Mouse (Mus musculus) midbrain, embryonic 12.5 days (tissue): ENCODE data around the gene Sorcs2. TPM values are rescaled to one million over a fixed set of nuclear protein-coding genes. Genes with fewer than 3 reads are reported as not detected.

ENCODE experiments used
- ATAC-seq: fragments of 200-750 bp; cut with Nextera tagmentation; 2 replicates; pipeline ENCODE4 v1.8.0; 2017; ENCODE audit warnings: low read depth, moderate TSS enrichment, moderate library complexity; ENCODE audit not compliant: low FRiP score
- H3K27ac ChIP-seq: fragments of 300-500 bp; sonication (generic); replicated peaks from 2 replicates; pipeline ENCODE4 v1.5.1; 2016; ENCODE audit warnings: mild to moderate bottlenecking
- H3K27me3 ChIP-seq: fragments of 300-500 bp; sonication (generic); 2 replicates; pipeline ENCODE4 v1.6.1; 2016; ENCODE audit warnings: mild to moderate bottlenecking
- H3K36me3 ChIP-seq: fragments of 300-500 bp; sonication (generic); 2 replicates; pipeline ENCODE4 v1.6.1; 2016
- H3K4me1 ChIP-seq: fragments of 300-500 bp; sonication (generic); 2 replicates; pipeline ENCODE4 v1.6.1; 2016
- H3K4me2 ChIP-seq: fragments of 300-500 bp; sonication (generic); replicated peaks from 2 replicates; pipeline ENCODE4 v1.6.1; 2016; ENCODE audit warnings: mild to moderate bottlenecking, moderate library complexity
- H3K4me3 ChIP-seq: fragments of 300-500 bp; sonication (generic); 2 replicates; pipeline ENCODE4 v1.5.1; 2016; ENCODE audit warnings: mild to moderate bottlenecking
- H3K9ac ChIP-seq: fragments of 300-500 bp; sonication (generic); replicated peaks from 2 replicates; pipeline ENCODE4 v1.6.1; 2016; ENCODE audit warnings: mild to moderate bottlenecking, moderate library complexity
- H3K9me3 ChIP-seq: fragments of 300-500 bp; sonication (generic); 2 replicates; pipeline ENCODE4 v1.6.1; 2016; ENCODE audit warnings: mild to moderate bottlenecking
- WGBS: fragments of 180-500 bp; shearing (Covaris S2); methylation state at CpG from one replicate; pipeline ENCODE4 v1.1.7; 2016; 5-methylcytosine and 5-hydroxymethylcytosine counted together
- polyA plus RNA-seq: library from polyadenylated mRNA; unstranded; fragments of >200 nt; fragmentation: Nextera tagmentation; extraction: Ambion mirVana; gene quantifications from 2 replicates; pipeline ENCODE4 v1.2.1, GENCODE M21; 2016

Sorcs2 gene
- polyA plus RNA-seq, 1 experiment from 2014 or later: 13.2 TPM

DNA sequence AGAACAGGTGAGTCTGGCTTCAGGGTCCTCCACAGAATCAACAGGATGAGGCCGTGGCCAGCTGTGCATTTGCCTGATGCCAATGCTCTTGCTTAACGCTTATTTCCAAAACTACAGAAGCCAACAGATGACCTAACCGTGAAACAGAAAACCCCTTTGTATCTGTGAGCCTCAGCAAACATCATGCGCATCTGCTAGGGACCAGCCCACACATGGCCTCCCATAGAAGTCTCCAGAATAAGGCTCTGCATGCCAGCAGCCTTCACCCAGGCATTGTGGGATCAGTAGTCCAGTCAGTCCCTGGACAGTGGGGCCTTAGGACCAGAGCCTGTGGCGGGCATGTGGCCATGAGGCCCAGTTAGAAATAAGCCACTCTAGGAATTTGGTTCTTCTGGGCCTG lies 194.5 kb downstream of the Sorcs2 start:
- no peaks in the 10 kb centered on the region for H3K27me3 ChIP-seq
- H3K4me2 ChIP-seq: no peak overlapping the region
- H3K9ac ChIP-seq: no peak overlapping the region
- no peaks in the 10 kb centered on the region for H3K9me3 ChIP-seq
- H3K4me1 ChIP-seq: no peaks in the 10 kb centered on the region
- H3K4me3 ChIP-seq: no peak overlapping the region
- ATAC-seq: no peak
- WGBS: 88% methylated on average over 5 of the region's 5 CpGs
- no peaks in the 10 kb centered on the region for H3K36me3 ChIP-seq
- no peak overlapping the region for H3K27ac ChIP-seq

DNA sequence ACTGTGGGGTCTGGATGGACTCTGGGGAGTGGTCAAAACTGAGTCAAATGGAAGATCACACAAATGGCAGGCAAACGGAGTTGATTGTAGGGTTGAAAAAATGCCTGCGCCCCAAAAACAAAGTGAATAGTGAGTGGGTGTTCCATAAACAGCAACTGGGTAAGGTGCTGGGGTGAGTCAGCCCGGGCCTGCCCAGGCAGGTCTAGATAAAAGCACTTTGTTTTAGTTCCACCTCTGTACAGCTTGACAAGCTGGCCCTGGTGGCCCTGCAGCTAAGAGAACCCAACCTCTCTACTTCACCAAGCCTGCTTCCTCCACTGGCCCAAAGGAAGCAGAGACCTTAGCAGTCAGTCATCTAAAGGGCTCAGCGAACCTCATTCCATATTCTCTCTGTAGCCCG lies 195.2 kb downstream of the Sorcs2 start:
- Histone ChIP-seq H3K9ac (no peak overlapping the region), H3K9me3 (no peaks in the 10 kb centered on the region)

DNA sequence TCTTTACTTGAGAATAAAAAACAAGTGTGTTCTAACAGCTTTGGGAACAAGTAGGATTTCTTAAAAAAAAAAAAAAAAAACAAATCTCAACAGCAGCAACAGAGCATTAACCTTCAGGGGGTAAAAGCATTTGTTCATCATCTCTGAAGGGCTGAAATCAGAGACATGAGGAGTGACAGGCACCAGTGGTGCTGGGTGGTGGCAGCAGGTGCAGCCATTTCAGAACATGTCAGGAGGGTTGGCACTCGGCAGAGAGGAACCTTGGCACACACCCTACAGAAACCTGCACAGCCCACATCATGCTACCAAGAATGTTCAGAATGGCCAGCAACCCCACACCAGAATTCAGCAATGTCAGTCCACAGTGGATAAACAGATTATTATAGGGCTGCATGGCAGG lies 198.4 kb downstream of the Sorcs2 start:
- WGBS: 85% methylated on average over 1 of the region's 1 CpGs
- H3K36me3 ChIP-seq: no peaks in the 10 kb centered on the region
- H3K9ac ChIP-seq: no peak overlapping the region
- H3K9me3 ChIP-seq: no peaks in the 10 kb centered on the region
- ATAC-seq: no peak
- H3K27me3 ChIP-seq: no peaks in the 10 kb centered on the region
- H3K27ac ChIP-seq: no peak overlapping the region
- H3K4me1 ChIP-seq: peaks cover 6% of the 10 kb centered on the region
- no peak overlapping the region for H3K4me3 ChIP-seq
- H3K4me2 ChIP-seq: no peak overlapping the region

More for the DNA sequence above, 195.2 kb downstream of the Sorcs2 start:
- 85% methylated on average over 5 of the region's 5 CpGs for WGBS
- Histone ChIP-seq H3K36me3 (no peaks in the 10 kb centered on the region), H3K4me3 (no peak overlapping the region), H3K4me1 (no peaks in the 10 kb centered on the region), H3K27me3 (no peaks in the 10 kb centered on the region), H3K27ac (no peak overlapping the region), H3K4me2 (no peak overlapping the region)
- ATAC-seq: no peak

DNA sequence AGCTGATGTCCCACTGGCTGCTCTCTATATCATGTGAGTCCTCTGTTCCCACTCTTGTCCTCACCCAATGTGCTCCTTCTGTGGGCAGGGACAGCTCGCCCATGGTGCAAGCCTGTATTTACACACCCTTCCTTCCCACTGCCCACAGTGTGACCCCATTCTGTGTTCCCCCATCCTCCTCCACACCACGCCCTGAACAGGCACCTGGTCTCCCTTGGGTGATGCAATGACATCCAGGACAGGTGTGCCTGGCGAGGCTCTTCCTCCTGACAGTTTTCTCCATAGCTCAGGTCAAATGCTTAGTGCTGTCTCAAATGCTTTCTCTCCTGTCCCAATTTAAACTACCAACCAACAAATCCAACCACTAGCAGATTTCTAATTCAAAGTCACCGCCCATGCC lies 202.5 kb downstream of the Sorcs2 start:
- no peaks in the 10 kb centered on the region for H3K27me3 ChIP-seq
- no peak overlapping the region for H3K9ac ChIP-seq
- H3K4me2 ChIP-seq: no peak overlapping the region
- no peaks in the 10 kb centered on the region for H3K36me3 ChIP-seq
- WGBS: 90% methylated on average over 4 of the region's 4 CpGs
- no peak overlapping the region for H3K4me3 ChIP-seq
- H3K9me3 ChIP-seq: no peaks in the 10 kb centered on the region
- peaks cover 15% of the 10 kb centered on the region for H3K4me1 ChIP-seq
- ATAC-seq: no peak
- no peak overlapping the region for H3K27ac ChIP-seq

DNA sequence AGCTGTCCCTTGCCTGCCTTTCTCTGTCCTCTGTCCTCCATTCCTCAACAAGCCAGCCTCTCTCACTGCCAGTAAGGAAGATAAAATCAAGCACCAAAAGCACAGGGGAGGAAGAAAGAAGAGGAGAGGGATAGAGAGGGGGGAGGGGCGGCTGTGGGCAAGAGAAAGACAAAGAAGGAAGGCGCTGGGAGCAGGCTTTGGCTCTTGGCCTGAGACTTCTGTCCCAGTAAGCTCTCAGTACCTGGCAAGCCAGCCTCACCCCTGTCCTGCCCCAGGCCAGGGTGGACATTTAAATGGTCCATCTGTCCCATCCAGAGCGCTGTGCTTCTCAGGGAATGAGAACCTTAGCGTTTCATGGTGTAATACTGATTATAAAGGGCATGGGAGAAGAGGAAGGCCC lies 203.3 kb downstream of the Sorcs2 start:
- Histone ChIP-seq H3K4me2 (no peak overlapping the region), H3K27ac (no peak overlapping the region), H3K4me3 (no peak overlapping the region), H3K4me1 (peaks cover 22% of the 10 kb centered on the region), H3K27me3 (0 out of 2 replicates have a peak, but pooled peaks cover 3% of the 10 kb centered on the region), H3K9me3 (no peaks in the 10 kb centered on the region), H3K9ac (no peak overlapping the region), H3K36me3 (no peaks in the 10 kb centered on the region)
- 37% methylated on average over 4 of the region's 4 CpGs for WGBS
- ATAC-seq: 0 out of 2 replicates have a peak, but pooled peaks have one; percentile 32

DNA sequence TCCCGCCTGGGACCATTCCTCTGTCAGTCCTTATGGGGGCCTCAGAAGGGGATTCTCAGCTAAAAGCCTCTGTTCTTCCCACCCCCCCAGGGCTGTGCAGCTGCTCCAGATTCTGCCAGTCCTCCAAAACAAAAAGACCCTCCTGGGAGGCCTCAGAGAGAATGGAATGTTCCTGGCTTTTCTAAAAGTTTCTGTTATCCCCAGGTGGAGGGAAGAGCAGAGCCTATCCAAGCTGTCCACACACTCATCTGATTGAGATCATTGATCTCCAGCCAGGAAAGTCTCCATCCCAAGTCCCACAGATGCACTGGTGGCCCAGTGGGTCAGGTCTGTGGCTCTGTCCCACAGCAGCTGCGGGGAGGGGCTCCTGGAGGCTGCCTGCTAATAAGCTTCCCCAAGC lies 205.3 kb downstream of the Sorcs2 start:
- Histone ChIP-seq H3K27ac (no peak overlapping the region), H3K4me2 (no peak overlapping the region), H3K36me3 (no peaks in the 10 kb centered on the region), H3K9me3 (no peaks in the 10 kb centered on the region), H3K27me3 (peaks cover 3% of the 10 kb centered on the region; the same call in 1 of the 2 replicates), H3K4me1 (peaks cover 24% of the 10 kb centered on the region), H3K4me3 (no peak overlapping the region), H3K9ac (no peak overlapping the region)
- no peak for ATAC-seq
- WGBS: 82% methylated on average over 2 of the region's 2 CpGs

DNA sequence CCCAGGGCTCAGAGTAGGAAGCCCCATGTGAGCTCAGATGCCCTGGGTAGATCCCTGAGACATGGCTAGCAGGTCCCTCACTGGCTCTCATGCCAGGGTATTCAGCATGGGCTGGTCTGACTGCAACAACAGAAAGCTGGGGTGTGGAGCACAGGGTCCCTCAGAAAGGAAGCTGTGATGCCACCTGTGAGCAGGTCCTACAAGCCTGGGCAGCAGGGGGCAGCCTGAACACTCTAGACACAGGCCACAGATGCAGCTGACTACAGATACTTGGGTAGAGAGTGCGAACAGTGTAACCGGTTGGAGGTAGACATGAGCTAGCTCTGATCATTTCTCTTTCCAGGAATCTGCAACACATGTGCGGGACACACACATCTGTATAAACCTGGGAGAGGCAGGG lies 206.1 kb downstream of the Sorcs2 start:
- Histone ChIP-seq H3K9ac (no peak overlapping the region), H3K36me3 (no peaks in the 10 kb centered on the region), H3K9me3 (no peaks in the 10 kb centered on the region), H3K4me3 (no peak overlapping the region), H3K27me3 (peaks cover 3% of the 10 kb centered on the region; the same call in 1 of the 2 replicates), H3K4me2 (no peak overlapping the region), H3K27ac (no peak overlapping the region), H3K4me1 (peaks cover 25% of the 10 kb centered on the region)
- WGBS: 87% methylated on average over 3 of the region's 3 CpGs
- no peak for ATAC-seq

DNA sequence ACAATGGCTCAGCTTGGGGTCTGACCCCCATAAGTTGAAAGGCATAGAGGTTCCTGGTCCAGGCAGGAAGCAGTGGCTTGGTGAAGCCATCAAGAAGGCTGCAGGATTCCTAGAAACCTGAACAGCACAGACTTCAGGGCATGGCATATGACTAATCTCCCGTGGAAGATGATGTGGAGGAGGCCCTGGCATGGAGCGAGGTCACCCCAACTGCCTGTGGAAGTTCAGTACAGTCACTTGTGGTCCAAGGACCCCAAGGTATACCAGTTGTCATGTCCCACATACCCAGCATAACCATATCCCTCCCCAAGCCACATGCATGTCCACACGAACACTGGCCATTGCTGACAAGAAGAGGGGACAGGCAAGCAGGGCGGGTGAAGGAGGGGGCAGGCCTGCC lies 206.7 kb downstream of the Sorcs2 start:
- no peak for ATAC-seq
- peaks cover 3% of the 10 kb centered on the region; the same call in 1 of the 2 replicates for H3K27me3 ChIP-seq
- H3K4me3 ChIP-seq: no peak overlapping the region
- no peaks in the 10 kb centered on the region for H3K36me3 ChIP-seq
- peaks cover 25% of the 10 kb centered on the region for H3K4me1 ChIP-seq
- no peaks in the 10 kb centered on the region for H3K9me3 ChIP-seq
- H3K4me2 ChIP-seq: no peak overlapping the region
- H3K9ac ChIP-seq: no peak overlapping the region
- H3K27ac ChIP-seq: no peak overlapping the region
- 93% methylated on average over 4 of the region's 4 CpGs for WGBS

DNA sequence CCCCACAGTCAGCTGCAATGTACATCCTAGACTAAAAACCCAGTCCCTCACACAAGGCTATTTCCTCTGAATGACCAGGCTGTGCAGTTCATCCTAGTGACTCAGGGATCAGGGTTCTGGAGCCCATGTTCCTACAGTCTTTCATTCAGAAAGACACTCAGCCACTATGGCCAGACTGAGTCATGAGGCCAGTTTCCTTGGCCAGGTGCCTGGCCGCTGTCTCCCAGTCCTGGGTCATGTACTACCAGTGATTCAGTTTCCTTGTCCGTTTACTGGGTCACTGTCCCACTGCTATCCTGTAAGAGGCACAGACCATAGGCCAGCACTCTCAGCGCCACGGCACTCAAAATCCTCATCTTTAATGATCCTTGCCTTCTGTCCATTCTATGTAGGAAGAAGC lies 209.6 kb downstream of the Sorcs2 start:
- no peaks in the 10 kb centered on the region for H3K9me3 ChIP-seq
- no peak overlapping the region for H3K4me2 ChIP-seq
- peaks cover 3% of the 10 kb centered on the region; the same call in 1 of the 2 replicates for H3K27me3 ChIP-seq
- H3K4me3 ChIP-seq: no peak overlapping the region
- peaks cover 15% of the 10 kb centered on the region; the same call in 1 of the 2 replicates for H3K4me1 ChIP-seq
- no peak for ATAC-seq
- no peak overlapping the region for H3K27ac ChIP-seq
- no peaks in the 10 kb centered on the region for H3K36me3 ChIP-seq
- H3K9ac ChIP-seq: no peak overlapping the region
- 94% methylated on average over 4 of the region's 4 CpGs for WGBS

DNA sequence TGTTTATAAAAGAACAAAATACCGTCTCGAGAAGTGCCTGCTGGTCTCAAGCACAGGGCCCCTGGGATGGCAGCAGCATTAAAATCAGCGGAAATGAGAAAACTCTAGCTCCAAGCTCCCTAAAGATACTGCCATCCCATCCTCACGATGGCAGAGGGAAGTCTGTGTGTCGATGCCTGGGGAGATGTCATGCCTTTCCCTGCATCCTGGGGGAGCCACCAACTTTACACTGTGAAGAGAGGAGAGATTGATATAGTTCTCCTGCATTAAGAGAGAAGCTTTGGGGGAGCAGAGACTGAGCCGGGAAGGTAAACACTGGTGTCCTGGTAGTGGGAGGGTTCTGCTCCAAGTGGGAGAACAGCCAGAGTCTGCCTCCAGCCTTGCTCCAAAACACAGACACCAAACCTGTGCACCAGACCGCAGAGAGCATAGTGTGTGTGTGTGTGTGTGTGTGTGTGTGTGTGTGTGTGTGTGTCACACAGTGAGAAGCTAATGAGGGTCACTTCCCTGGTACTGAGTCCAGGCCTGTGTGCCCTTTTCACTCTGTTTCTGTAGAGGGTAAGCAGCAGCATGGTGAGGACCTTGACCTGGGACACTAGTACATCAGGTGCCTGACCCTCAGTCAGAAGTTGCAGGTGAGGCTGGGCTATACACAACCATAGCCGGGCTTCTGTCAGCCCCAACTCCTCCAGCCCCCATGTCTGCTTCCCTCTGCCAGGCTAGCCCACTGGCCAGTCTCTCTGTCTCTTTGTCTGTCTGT lies 211.5 kb downstream of the Sorcs2 start:
- no peak for ATAC-seq
- Histone ChIP-seq H3K27ac (no peak overlapping the region), H3K4me2 (no peak overlapping the region), H3K4me1 (peaks cover 15% of the 10 kb centered on the region; the same call in 1 of the 2 replicates), H3K27me3 (peaks cover 3% of the 10 kb centered on the region; the same call in 1 of the 2 replicates), H3K36me3 (no peaks in the 10 kb centered on the region), H3K9me3 (no peaks in the 10 kb centered on the region), H3K9ac (no peak overlapping the region), H3K4me3 (no peak overlapping the region)
- WGBS: 69% methylated on average over 8 of the region's 8 CpGs

DNA sequence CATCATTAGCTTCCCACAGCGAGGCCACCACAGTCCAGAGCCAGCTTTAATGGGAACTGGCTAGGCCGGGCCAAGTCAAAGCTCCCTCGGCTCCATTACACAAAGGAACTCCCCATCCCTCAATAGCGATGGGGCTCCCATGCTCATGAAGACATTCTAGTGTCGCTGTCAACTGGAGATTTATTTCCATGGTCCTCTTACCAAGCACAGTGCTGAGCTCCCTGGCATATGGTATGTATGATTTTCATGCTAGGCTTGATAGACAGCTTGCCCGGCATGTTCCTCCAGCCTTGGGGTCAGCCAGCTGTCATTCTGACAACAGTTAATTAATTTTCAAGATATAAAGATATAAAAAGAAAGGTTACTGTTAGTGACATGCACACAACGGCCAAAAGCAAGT lies 215.6 kb downstream of the Sorcs2 start:
- Histone ChIP-seq H3K9me3 (no peaks in the 10 kb centered on the region), H3K4me2 (no peak overlapping the region), H3K4me3 (no peak overlapping the region), H3K27ac (no peak overlapping the region), H3K27me3 (no peaks in the 10 kb centered on the region), H3K9ac (no peak overlapping the region), H3K4me1 (no peaks in the 10 kb centered on the region), H3K36me3 (no peaks in the 10 kb centered on the region)
- ATAC-seq: no peak
- 87% methylated on average over 7 of the region's 7 CpGs for WGBS

DNA sequence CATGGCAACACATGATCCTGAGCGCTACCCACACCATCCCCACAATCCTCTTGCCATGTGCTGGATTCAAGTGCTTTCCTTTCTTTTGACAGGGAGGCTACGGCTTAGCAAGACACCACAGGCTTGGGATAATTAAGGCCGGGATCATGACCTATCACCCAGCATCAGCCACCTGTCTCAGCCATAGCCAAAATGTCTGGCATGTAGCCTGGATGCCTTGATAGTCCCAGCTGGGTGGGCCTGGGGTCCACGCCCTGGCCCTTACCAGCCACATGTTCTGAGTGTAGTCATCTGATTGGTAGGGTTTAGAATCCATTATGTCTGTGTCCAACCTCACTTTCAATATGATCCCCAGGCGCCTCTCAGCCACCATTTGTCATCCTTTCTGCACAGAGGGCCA lies 218.2 kb downstream of the Sorcs2 start:
- ATAC-seq: no peak
- Histone ChIP-seq H3K27me3 (no peaks in the 10 kb centered on the region), H3K4me3 (no peak overlapping the region), H3K4me1 (peaks cover 12% of the 10 kb centered on the region), H3K4me2 (no peak overlapping the region), H3K36me3 (no peaks in the 10 kb centered on the region), H3K9me3 (no peaks in the 10 kb centered on the region), H3K27ac (no peak overlapping the region), H3K9ac (no peak overlapping the region)
- WGBS: 84% methylated on average over 5 of the region's 5 CpGs

DNA sequence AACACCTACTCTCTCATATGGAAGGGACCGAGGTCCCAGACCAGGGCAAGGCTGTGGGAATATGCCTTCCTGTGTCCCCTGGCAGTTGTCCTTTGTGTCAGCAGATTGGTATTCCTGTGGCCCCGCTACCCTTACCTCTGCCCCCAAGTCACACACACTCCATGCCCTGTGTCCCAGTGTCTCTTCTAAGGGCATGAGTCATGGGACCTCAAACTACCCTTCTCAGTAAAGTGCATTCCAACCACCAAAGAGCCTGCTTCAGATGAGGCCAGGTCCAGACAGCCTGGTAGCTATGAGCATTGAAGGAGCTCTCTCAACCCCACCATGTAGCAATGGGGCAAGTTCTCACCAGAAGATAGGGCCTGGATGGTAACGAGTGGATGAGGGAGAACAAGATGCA lies 219.2 kb downstream of the Sorcs2 start:
- Histone ChIP-seq H3K27me3 (no peaks in the 10 kb centered on the region), H3K27ac (no peak overlapping the region), H3K36me3 (no peaks in the 10 kb centered on the region), H3K9me3 (no peaks in the 10 kb centered on the region), H3K4me1 (peaks cover 20% of the 10 kb centered on the region), H3K4me2 (no peak overlapping the region), H3K9ac (no peak overlapping the region), H3K4me3 (no peak overlapping the region)
- ATAC-seq: no peak
- WGBS: 95% methylated on average over 3 of the region's 3 CpGs
